Mouse (Mus musculus) cerebral cortex, adult 2 months (tissue): Measurements from ENCODE around the gene Syt7.

Source experiments
- WGBS: fragments of 180-500 bp; shearing (Covaris S2); methylation state at CpG from one replicate; pipeline ENCODE4 v1.1.7; 2018; 5-methylcytosine and 5-hydroxymethylcytosine counted together

The Syt7 gene

GRCm38 (mm10) chr19:10456752-10457483, 68.0 kb downstream of the Syt7 start, which contains the start of gene Lrrc10b:
Gene Lrrc10b (minus strand): TSS chr19:10457473.
- 1% methylated on average over 96 of the region's 96 CpGs for WGBS

GRCm38 (mm10) chr19:10457484-10457800, 68.6 kb downstream of the Syt7 start:
- WGBS: under 1% methylated on average over 34 of the region's 34 CpGs

- 12% methylated on average over 8 of the region's 8 CpGs for WGBS
Observed at GRCm38 (mm10) chr19:10458096-10458495, 69.2 kb downstream of the Syt7 start.

GRCm38 (mm10) chr19:10459907-10460306, 71.0 kb downstream of the Syt7 start:
- WGBS: 55% methylated on average over 11 of the region's 11 CpGs

- WGBS: 45% methylated on average over 7 of the region's 7 CpGs
Observed at GRCm38 (mm10) chr19:10461584-10461983, 72.7 kb downstream of the Syt7 start.

- 73% methylated on average over 4 of the region's 4 CpGs for WGBS
Observed at GRCm38 (mm10) chr19:10464427-10464826, 75.5 kb downstream of the Syt7 start.

GRCm38 (mm10) chr19:10469171-10469658, 80.3 kb downstream of the Syt7 start:
- 47% methylated on average over 8 of the region's 8 CpGs for WGBS

GRCm38 (mm10) chr19:10472958-10473357, 84.1 kb downstream of the Syt7 start:
- WGBS: 52% methylated on average over 3 of the region's 3 CpGs

GRCm38 (mm10) chr19:10473779-10474178, 84.9 kb downstream of the Syt7 start:
- WGBS: 35% methylated on average over 6 of the region's 6 CpGs

GRCm38 (mm10) chr19:10479541-10479940, 90.7 kb downstream of the Syt7 start:
- 86% methylated on average over 4 of the region's 4 CpGs for WGBS

GRCm38 (mm10) chr19:10482703-10483102, 93.8 kb downstream of the Syt7 start, which contains the start of gene Ppp1r32:
Gene Ppp1r32 (minus strand): TSS chr19:10482928.
- WGBS: 39% methylated on average over 6 of the region's 6 CpGs

GRCm38 (mm10) chr19:10486264-10486738, 97.4 kb downstream of the Syt7 start:
- WGBS: 17% methylated on average over 9 of the region's 9 CpGs

GRCm38 (mm10) chr19:10495670-10496069, 106.8 kb downstream of the Syt7 start:
- 78% methylated on average over 1 of the region's 1 CpGs for WGBS

- 46% methylated on average over 2 of the region's 2 CpGs for WGBS
Observed at GRCm38 (mm10) chr19:10496976-10497375, 108.1 kb downstream of the Syt7 start.

GRCm38 (mm10) chr19:10497512-10498160, 108.7 kb downstream of the Syt7 start:
- 36% methylated on average over 8 of the region's 8 CpGs for WGBS

GRCm38 (mm10) chr19:10500581-10500980, 111.7 kb downstream of the Syt7 start:
- 65% methylated on average over 8 of the region's 8 CpGs for WGBS

GRCm38 (mm10) chr19:10502571-10502970, 113.7 kb downstream of the Syt7 start:
- 11% methylated on average over 4 of the region's 4 CpGs for WGBS
